Mouse (Mus musculus): ENCODE results near the gene Pcp4. TPM values are rescaled to one million over a fixed set of nuclear protein-coding genes. Genes with fewer than 3 reads are reported as not detected.

Pcp4 gene
- polyA plus RNA-seq, 1 experiment = 6.2 TPM

GRCm38 (mm10) chr16:96481791-96482190, 14.4 kb downstream of the Pcp4 start:
- no peak for DNase-seq (ENCODE audit: low read depth, low spot score)
- 90% methylated on average over 4 of the region's 4 CpGs for WGBS

GRCm38 (mm10) chr16:96487007-96487684, 19.7 kb downstream of the Pcp4 start:
- no peak for DNase-seq (ENCODE audit: low read depth, low spot score)
- WGBS = 61% methylated on average over 11 of the region's 11 CpGs

GRCm38 (mm10) chr16:96488038-96488437, 20.6 kb downstream of the Pcp4 start:
- DNase-seq (ENCODE audit: low read depth, low spot score) = no peak
- WGBS = 82% methylated on average over 5 of the region's 5 CpGs

GRCm38 (mm10) chr16:96491530-96491929, 24.1 kb downstream of the Pcp4 start:
- no peak for DNase-seq (ENCODE audit: low read depth, low spot score)
- 84% methylated on average over 3 of the region's 3 CpGs for WGBS

- 61% methylated on average over 6 of the region's 6 CpGs for WGBS
- no peak for DNase-seq (ENCODE audit: low read depth, low spot score)
Observed at GRCm38 (mm10) chr16:96494079-96494478, 26.7 kb downstream of the Pcp4 start.

GRCm38 (mm10) chr16:96498951-96499350, 31.5 kb downstream of the Pcp4 start:
- 47% methylated on average over 7 of the region's 7 CpGs for WGBS
- no peak for DNase-seq (ENCODE audit: low read depth, low spot score)

GRCm38 (mm10) chr16:96501241-96501640, 33.8 kb downstream of the Pcp4 start:
- no peak for DNase-seq (ENCODE audit: low read depth, low spot score)
- WGBS = 75% methylated on average over 6 of the region's 6 CpGs

- no peak for DNase-seq (ENCODE audit: low read depth, low spot score)
- WGBS = 50% methylated on average over 3 of the region's 3 CpGs
Observed at GRCm38 (mm10) chr16:96502586-96502985, 35.2 kb downstream of the Pcp4 start.

GRCm38 (mm10) chr16:96514466-96514865, 47.1 kb downstream of the Pcp4 start:
- WGBS = 75% methylated on average over 3 of the region's 3 CpGs
- no peak for DNase-seq (ENCODE audit: low read depth, low spot score)

- DNase-seq (ENCODE audit: low read depth, low spot score) = no peak
- WGBS = 87% methylated on average over 3 of the region's 3 CpGs
Observed at GRCm38 (mm10) chr16:96527476-96527875, 60.1 kb downstream of the Pcp4 start.

- WGBS = 35% methylated on average over 4 of the region's 4 CpGs
- no peak for DNase-seq (ENCODE audit: low read depth, low spot score)
Observed at GRCm38 (mm10) chr16:96528471-96528870, 61.1 kb downstream of the Pcp4 start.

- 76% methylated on average over 9 of the region's 9 CpGs for WGBS
- no peak for DNase-seq (ENCODE audit: low read depth, low spot score)
Observed at GRCm38 (mm10) chr16:96529896-96530568, 62.6 kb downstream of the Pcp4 start.

GRCm38 (mm10) chr16:96530569-96530898, 63.1 kb downstream of the Pcp4 start:
- 54% methylated on average over 3 of the region's 3 CpGs for WGBS
- DNase-seq (ENCODE audit: low read depth, low spot score) = no peak

- no peak for DNase-seq (ENCODE audit: low read depth, low spot score)
- 32% methylated on average over 4 of the region's 4 CpGs for WGBS
Observed at GRCm38 (mm10) chr16:96531029-96531428, 63.6 kb downstream of the Pcp4 start.

GRCm38 (mm10) chr16:96533710-96534109, 66.3 kb downstream of the Pcp4 start:
- DNase-seq (ENCODE audit: low read depth, low spot score) = no peak
- WGBS = 71% methylated on average over 8 of the region's 8 CpGs

- WGBS = 83% methylated on average over 4 of the region's 4 CpGs
- DNase-seq (ENCODE audit: low read depth, low spot score) = no peak
Observed at GRCm38 (mm10) chr16:96535271-96535670, 67.9 kb downstream of the Pcp4 start.

- no peak for DNase-seq (ENCODE audit: low read depth, low spot score)
Observed at GRCm38 (mm10) chr16:96536426-96536825, 69.0 kb downstream of the Pcp4 start.

GRCm38 (mm10) chr16:96539091-96539490, 71.7 kb downstream of the Pcp4 start:
- WGBS = 24% methylated on average over 4 of the region's 4 CpGs
- no peak for DNase-seq (ENCODE audit: low read depth, low spot score)

GRCm38 (mm10) chr16:96541056-96541455, 73.7 kb downstream of the Pcp4 start:
- DNase-seq (ENCODE audit: low read depth, low spot score) = no peak
- 73% methylated on average over 2 of the region's 2 CpGs for WGBS

GRCm38 (mm10) chr16:96552680-96553079, 85.3 kb downstream of the Pcp4 start:
- no peak for DNase-seq (ENCODE audit: low read depth, low spot score)

GRCm38 (mm10) chr16:96555412-96555811, 88.0 kb downstream of the Pcp4 start:
- no peak for DNase-seq (ENCODE audit: low read depth, low spot score)
- 71% methylated on average over 4 of the region's 4 CpGs for WGBS

More at GRCm38 (mm10) chr16:96552680-96553079, 85.3 kb downstream of the Pcp4 start:
- 79% methylated on average over 2 of the region's 2 CpGs for WGBS
